Mouse (Mus musculus) liver, embryonic 14.5 days (tissue): ENCODE results near the gene Igfbp2.

Experiments
- CTCF ChIP-seq: IDR thresholded peaks from 2 replicates; pipeline ENCODE4 v1.5.1; 2016; ENCODE audit warnings: antibody characterized with exemption, low read depth, control low read depth
- EP300 ChIP-seq: IDR thresholded peaks from 2 replicates; pipeline ENCODE4 v1.6.1; 2016; ENCODE audit warnings: antibody characterized with exemption, low read depth

- TF ChIP-seq CTCF (no peak), EP300 (no peak)
Observed at GRCm38 (mm10) chr1:72858874-72859273, 34.6 kb downstream of the Igfbp2 start.
